Mouse (Mus musculus) kidney, postnatal 36 days (tissue): Measurements from ENCODE around the gene Etl4.
A peak's percentile ranks its signal among the peaks of the same experiment; 100 is the strongest.
"Not testable (repeated sequence)": the region's sequence is repeated elsewhere in the genome, so short reads cannot be mapped to it uniquely, and the experiment has no call there.

Experiments used
- DNase-seq, 2 experiments: peaks; one replicate each; pipeline ENCODE4 v3.0.0; 2021 to 2022; ENCODE audit warnings: mixed read lengths in 2 of 2

The Etl4 gene

GRCm38 (mm10) chr2:20168156-20168555, 258.6 kb downstream of the Etl4 start:
- DNase-seq, result no peak

- DNase-seq, result not testable (repeated sequence)
Measured at GRCm38 (mm10) chr2:20176456-20177184, 267.0 kb downstream of the Etl4 start.

- not testable (repeated sequence) for DNase-seq
Measured at GRCm38 (mm10) chr2:20177236-20177635, 267.7 kb downstream of the Etl4 start.

GRCm38 (mm10) chr2:20180561-20180960, 271.0 kb downstream of the Etl4 start:
- not testable (repeated sequence) for DNase-seq

GRCm38 (mm10) chr2:20187223-20187622, 277.6 kb downstream of the Etl4 start:
- not testable (repeated sequence) for DNase-seq

- DNase-seq, result no peak
Measured at GRCm38 (mm10) chr2:20203011-20203410, 293.4 kb downstream of the Etl4 start.

- DNase-seq, result no peak
Measured at GRCm38 (mm10) chr2:20206647-20207046, 297.1 kb downstream of the Etl4 start.

GRCm38 (mm10) chr2:20208683-20209194, 299.2 kb downstream of the Etl4 start:
- DNase-seq, result no peak

- no peak for DNase-seq
Measured at GRCm38 (mm10) chr2:20209359-20209758, 299.8 kb downstream of the Etl4 start.

- no peak for DNase-seq
Measured at GRCm38 (mm10) chr2:20216275-20216674, 306.7 kb downstream of the Etl4 start.

- no peak for DNase-seq
Measured at GRCm38 (mm10) chr2:20216686-20217437, 307.3 kb downstream of the Etl4 start.

- no peak for DNase-seq
Measured at GRCm38 (mm10) chr2:20231371-20231770, 321.8 kb downstream of the Etl4 start.

GRCm38 (mm10) chr2:20248043-20248664, 338.6 kb downstream of the Etl4 start:
- peak in 1 of 2 experiments; percentile 13 for DNase-seq

- DNase-seq, result no peak
Measured at GRCm38 (mm10) chr2:20249403-20249802, 339.8 kb downstream of the Etl4 start.

GRCm38 (mm10) chr2:20276124-20276523, 366.5 kb downstream of the Etl4 start:
- DNase-seq, result peak; percentile 58 to 85

GRCm38 (mm10) chr2:20281903-20282302, 372.3 kb downstream of the Etl4 start:
- no peak for DNase-seq

GRCm38 (mm10) chr2:20284425-20284824, 374.8 kb downstream of the Etl4 start:
- no peak for DNase-seq

- no peak for DNase-seq
Measured at GRCm38 (mm10) chr2:20290982-20291740, 381.6 kb downstream of the Etl4 start.

- no peak for DNase-seq
Measured at GRCm38 (mm10) chr2:20291741-20292110, 382.1 kb downstream of the Etl4 start.

GRCm38 (mm10) chr2:20293336-20293735, 383.8 kb downstream of the Etl4 start:
- DNase-seq, result no peak

- no peak for DNase-seq
Measured at GRCm38 (mm10) chr2:20294596-20294995, 385.0 kb downstream of the Etl4 start.

GRCm38 (mm10) chr2:20302517-20302916, 392.9 kb downstream of the Etl4 start:
- no peak for DNase-seq

GRCm38 (mm10) chr2:20324954-20325353, 415.4 kb downstream of the Etl4 start:
- no peak for DNase-seq
